Mouse (Mus musculus) ZHBTc4 (cell line): ENCODE measurements around the gene Tmc3.

Experiments
- DNase-seq: peaks from one replicate; pipeline ENCODE4 v3.0.0-alpha.2; 2011; ENCODE audit warnings: low read depth, low spot score

Gene Tmc3

GRCm38 (mm10) chr7:83637781-83638583 is 53.3 kb downstream of the Tmc3 start:
- DNase-seq, result peak; percentile 14

- DNase-seq, result no peak
Measured at GRCm38 (mm10) chr7:83639084-83639483, 54.4 kb downstream of the Tmc3 start.

- no peak for DNase-seq
Measured at GRCm38 (mm10) chr7:83640581-83640980, 55.9 kb downstream of the Tmc3 start.

- peak; percentile 39 for DNase-seq
Measured at GRCm38 (mm10) chr7:83641163-83641562, 56.4 kb downstream of the Tmc3 start.

GRCm38 (mm10) chr7:83643581-83643980 is 58.9 kb downstream of the Tmc3 start:
- DNase-seq, result no peak

- no peak for DNase-seq
Measured at GRCm38 (mm10) chr7:83644761-83645160, 60.0 kb downstream of the Tmc3 start.

- DNase-seq, result no peak
Measured at GRCm38 (mm10) chr7:83645476-83645875, 60.7 kb downstream of the Tmc3 start.

- DNase-seq, result no peak
Measured at GRCm38 (mm10) chr7:83648807-83649206, 64.1 kb downstream of the Tmc3 start.

- DNase-seq, result no peak
Measured at GRCm38 (mm10) chr7:83650638-83651037, 65.9 kb downstream of the Tmc3 start.

GRCm38 (mm10) chr7:83652498-83652897 is 67.8 kb downstream of the Tmc3 start:
- DNase-seq, result no peak

GRCm38 (mm10) chr7:83653605-83654051 is 68.9 kb downstream of the Tmc3 start:
- DNase-seq, result no peak

- DNase-seq, result no peak
Measured at GRCm38 (mm10) chr7:83654196-83654595, 69.5 kb downstream of the Tmc3 start.

GRCm38 (mm10) chr7:83654938-83655630 is 70.4 kb downstream of the Tmc3 start:
- no peak for DNase-seq

- no peak for DNase-seq
Measured at GRCm38 (mm10) chr7:83658716-83659115, 74.0 kb downstream of the Tmc3 start.

GRCm38 (mm10) chr7:83659159-83660065 is 74.7 kb downstream of the Tmc3 start:
- DNase-seq, result no peak

- peak; percentile 25 for DNase-seq
Measured at GRCm38 (mm10) chr7:83660273-83660691, 75.6 kb downstream of the Tmc3 start.

- DNase-seq, result no peak
Measured at GRCm38 (mm10) chr7:83661031-83661430, 76.3 kb downstream of the Tmc3 start.

GRCm38 (mm10) chr7:83661763-83662162 is 77.0 kb downstream of the Tmc3 start:
- no peak for DNase-seq

- DNase-seq, result no peak
Measured at GRCm38 (mm10) chr7:83662711-83663375, 78.1 kb downstream of the Tmc3 start.

GRCm38 (mm10) chr7:83666087-83666595 is 81.4 kb downstream of the Tmc3 start:
- DNase-seq, result no peak
